Mouse (Mus musculus) stomach, postnatal 0 days (tissue): ENCODE results near the gene Stard13.

ENCODE experiments used
- CTCF ChIP-seq: IDR thresholded peaks from 2 replicates; pipeline ENCODE4 v1.5.1; 2016; ENCODE audit warnings: antibody characterized with exemption, low read depth, mild to moderate bottlenecking, moderate library complexity
- EP300 ChIP-seq: optimal IDR thresholded peaks from 2 replicates; pipeline ENCODE3; 2016; ENCODE audit warnings: antibody characterized with exemption

DNA sequence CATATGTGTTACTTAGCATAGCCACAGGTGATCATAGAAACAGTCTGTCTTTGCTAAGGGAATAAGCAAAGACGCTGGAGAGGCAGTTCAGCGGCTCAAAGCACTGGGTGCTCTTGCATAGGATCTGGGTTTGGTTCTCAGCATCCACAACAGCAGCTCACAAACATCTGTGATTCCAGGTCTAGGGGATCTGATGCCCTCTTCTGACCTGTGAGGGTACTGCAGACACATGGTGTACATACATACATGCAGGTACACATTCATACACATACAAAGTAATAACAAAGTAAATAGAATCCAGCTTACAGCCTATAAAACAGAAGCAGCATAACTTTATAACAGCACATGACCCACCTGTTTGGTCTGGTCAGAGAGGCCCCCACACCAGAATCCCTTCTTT is 171.7 kb downstream of the Stard13 start:
- TF ChIP-seq CTCF = peak; percentile 47
- TF ChIP-seq EP300 = no peak
